Mouse (Mus musculus): ENCODE results near the gene Ppm1a.
A peak's percentile ranks its signal among the peaks of the same experiment; 100 is the strongest.

Gene Ppm1a

DNA sequence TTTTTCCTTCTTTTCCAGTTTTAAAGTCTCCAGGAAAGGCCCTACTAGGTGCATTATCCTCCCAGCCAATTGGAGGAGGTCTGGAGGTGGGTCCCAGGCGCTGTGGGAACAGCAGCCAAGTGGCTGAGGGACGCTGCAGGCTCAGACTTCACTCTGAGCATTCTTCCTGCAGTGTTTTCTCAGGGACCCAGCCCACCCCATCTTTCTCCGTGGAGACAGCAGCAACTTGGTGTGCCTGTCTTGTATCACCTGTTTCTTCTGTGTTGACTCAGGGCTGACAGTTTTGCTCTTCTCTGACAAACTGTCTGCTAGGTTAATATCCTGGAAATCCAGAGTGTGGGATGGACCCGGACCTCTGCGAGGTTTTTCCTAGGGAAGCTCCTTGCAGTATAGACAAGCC, 68.4 kb downstream of the Ppm1a start:
- DNase-seq (ENCODE audit: extremely low spot score) = no peak

- no peak for DNase-seq (ENCODE audit: extremely low spot score)
These were observed 71.7 kb downstream of the Ppm1a start for GRCm38 (mm10) chr12:72828846-72829556.

- DNase-seq (ENCODE audit: extremely low spot score) = no peak
These were observed 72.5 kb downstream of the Ppm1a start for GRCm38 (mm10) chr12:72829777-72830176.

- no peak for DNase-seq (ENCODE audit: extremely low spot score)
These were observed 73.1 kb downstream of the Ppm1a start for GRCm38 (mm10) chr12:72830317-72830716.

DNA sequence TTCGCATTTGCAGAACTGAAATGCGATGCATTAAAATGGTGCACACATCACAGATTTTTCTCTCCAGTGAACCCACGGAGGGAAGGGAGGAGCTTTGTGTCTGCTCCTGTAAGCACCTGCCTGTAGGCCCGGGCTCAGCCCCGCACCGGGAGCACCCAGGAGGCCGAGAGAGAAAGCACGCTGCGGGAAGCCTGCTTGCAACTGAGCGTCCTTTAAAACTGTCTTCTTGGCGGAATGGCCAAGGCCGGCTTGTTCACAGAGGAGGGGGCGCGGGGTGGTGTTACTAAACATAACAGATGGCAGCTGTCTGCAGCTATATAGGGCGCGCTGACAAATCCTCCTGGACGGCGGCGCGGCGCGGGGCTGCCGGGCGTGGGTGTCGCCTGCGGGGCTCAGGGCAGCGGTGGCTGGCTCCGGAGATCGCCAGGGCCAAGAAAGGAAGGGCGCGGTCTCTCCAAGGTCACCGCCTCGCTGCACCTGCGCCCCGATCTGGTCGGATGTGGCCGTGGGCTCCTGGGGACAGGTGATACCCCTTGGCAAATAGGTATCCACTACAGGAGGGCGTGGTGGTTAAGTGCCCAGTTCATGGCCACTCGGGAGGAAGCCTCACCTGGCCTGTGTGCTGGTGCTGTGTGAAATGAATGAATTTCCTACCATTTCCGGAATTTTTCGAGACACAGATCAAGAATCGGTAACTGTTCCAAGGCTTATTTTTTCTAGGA, 74.6 kb downstream of the Ppm1a start:
- peak; percentile 25 for DNase-seq (ENCODE audit: extremely low spot score)

- DNase-seq (ENCODE audit: extremely low spot score) = no peak
These were observed 77.7 kb downstream of the Ppm1a start for GRCm38 (mm10) chr12:72834773-72835517.

DNA sequence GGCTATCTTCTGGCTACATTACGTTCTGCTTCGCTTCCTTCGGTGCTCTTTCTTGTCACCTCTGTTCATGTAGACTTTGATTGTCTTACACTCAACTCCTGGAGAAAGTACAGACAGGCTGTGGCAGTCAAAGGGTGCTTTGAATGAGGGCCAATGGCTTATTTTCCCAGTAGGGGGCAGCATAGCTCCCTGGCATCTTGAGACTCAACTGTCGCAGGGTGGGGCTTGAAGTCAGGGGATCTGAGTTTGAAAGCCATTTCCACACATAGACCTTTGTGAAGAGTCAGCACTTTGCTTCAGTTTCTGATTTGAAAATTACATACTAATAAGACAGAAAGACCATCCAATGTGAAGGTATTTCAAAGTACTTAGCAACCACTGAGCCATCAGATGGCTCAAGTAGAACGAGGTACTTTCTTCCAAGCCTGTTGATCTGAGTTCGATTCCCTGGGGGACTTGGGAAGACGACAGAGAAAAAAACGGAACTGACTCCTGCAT, 78.3 kb downstream of the Ppm1a start:
- no peak for DNase-seq (ENCODE audit: extremely low spot score)

- DNase-seq (ENCODE audit: extremely low spot score) = no peak
These were observed 80.0 kb downstream of the Ppm1a start for GRCm38 (mm10) chr12:72837302-72837701.

DNA sequence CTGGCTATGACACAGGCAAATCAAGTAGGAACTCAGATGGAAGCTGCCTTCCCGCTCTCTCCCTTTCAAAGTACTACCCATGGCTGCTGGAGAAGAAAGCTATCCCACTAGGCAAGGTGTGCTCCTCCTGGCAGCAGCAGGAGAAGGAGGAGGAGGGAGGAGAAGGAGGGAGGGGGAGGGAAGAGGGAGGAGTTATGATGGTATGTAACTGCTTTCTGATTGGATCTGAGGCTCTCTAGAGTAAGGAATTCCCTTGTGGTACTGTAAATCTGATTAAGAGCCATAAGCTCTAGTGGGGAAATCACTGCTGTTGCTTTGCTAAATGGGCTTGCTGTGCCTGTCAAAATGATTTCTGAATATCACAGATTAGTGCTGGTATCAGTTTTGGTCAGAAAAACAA, 84.2 kb downstream of the Ppm1a start:
- no peak for DNase-seq (ENCODE audit: extremely low spot score)

- DNase-seq (ENCODE audit: extremely low spot score) = no peak
These were observed 85.9 kb downstream of the Ppm1a start for GRCm38 (mm10) chr12:72843135-72843534.

DNA sequence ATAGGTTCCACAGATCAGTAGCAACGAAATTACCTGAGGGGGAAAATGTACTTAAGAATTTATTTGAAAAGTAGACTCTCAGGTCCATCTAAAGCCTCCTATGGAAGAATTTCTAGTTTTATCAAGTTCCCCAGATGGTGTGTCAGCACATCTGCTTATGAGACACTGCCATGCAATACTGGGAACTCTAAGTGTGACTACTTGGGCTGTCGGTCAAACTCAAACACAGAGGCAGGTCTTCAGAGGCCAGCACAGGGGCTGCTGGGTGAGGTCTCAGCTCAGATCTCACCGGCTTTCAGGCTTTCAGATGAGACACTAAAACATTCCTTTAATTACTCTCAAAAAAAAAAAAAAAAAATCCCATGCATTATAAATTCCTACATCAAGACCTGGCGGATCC, 86.3 kb downstream of the Ppm1a start:
- DNase-seq (ENCODE audit: extremely low spot score) = no peak

DNA sequence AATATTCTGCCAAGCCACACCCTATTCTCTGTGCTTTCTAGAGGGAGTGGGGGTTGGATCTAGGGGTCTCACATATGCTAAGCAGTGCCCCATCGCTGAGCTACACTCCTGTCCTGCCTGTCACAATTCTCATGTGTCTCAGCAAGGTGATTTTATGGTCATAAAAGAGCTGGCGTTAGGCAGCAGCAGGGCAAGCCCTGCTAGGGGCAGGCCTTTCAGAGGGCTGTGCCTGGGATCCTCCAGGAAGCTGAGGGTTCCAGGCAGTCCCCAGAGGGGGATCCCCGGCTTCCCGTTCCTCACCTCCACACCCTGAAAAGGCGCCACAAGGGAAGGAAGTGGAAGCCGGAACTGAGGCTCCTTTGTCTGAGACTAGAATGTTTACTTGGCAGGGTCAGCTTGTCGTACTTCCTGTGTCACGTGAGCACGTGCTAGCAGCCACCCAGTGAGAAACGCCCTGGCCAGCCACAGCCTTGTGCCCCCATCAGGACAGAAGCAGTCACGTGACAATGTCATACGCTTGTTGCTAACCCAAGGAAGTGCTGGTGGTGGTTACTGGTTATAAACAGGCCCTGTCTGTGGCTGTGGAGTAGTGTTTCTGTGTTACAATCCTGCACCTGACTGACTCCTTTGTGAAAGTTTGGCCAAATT, 86.8 kb downstream of the Ppm1a start:
- DNase-seq (ENCODE audit: extremely low spot score) = peak; percentile 66

DNA sequence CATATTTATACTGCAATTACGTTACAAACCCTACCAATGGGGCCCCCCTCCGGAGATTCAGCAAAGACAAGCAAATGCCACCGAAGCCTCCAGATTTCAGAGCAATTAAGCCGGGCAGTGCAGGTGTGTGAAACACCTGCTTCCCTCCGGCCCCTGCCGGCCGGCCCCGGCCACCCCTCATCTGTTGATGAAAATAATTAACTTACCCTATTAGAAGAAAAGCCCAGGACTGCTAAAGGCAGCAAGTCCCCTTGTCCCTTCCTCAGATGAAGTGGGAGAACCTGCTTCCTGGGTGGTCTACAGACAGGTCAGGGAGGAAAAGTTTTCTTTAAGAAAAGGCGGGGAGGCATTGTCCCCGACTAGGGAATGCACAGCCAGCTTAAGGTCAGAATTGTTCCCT, 88.7 kb downstream of the Ppm1a start:
- DNase-seq (ENCODE audit: extremely low spot score) = no peak

DNA sequence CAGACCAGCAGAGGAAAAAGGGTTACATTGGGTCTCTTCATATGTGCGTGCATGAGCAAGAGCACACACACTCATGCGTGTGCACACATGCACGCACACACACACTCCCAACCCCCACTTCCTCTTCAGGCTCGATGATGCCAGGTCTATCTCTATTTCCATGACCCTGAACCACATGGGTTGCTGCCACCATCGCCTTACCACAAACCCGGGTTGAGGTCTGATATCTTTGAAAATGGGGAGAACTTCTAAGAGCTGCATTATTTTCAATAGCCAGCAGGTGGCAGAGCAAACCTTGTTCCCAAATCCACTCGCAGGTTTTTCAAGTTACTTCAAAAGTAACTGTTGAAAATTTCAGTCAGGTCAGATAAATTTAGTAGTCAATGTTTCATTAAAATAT, 90.5 kb downstream of the Ppm1a start:
- DNase-seq (ENCODE audit: extremely low spot score) = peak; percentile 64
